Mouse (Mus musculus) embryonic stem cell, embryonic (primary cell): ENCODE results near the gene Atp2b2.
"Not testable (repeated sequence)": the region's sequence is repeated elsewhere in the genome, so short reads cannot be mapped to it uniquely, and the experiment has no call there.

Experiments
- CTCF ChIA-PET, 4 experiments: fragments of 300-600 bp in 2 of 4; fragments of 350-600 bp in 2 of 4; sonication (Branson Sonifier 250); formaldehyde crosslinking; loops; one replicate each; lab custom pipeline; 2022; ENCODE audit warnings: inconsistent platforms in 2 of 4; lab: Charles Lee
- POLR2A ChIA-PET, 4 experiments: fragments of 300-600 bp in 2 of 4; fragments of 350-600 bp in 2 of 4; sonication (Branson Sonifier 250); formaldehyde crosslinking; loops; one replicate each; lab custom pipeline; 2022; ENCODE audit warnings: antibody characterized with exemption in 4 of 4, inconsistent platforms in 1 of 4; lab: Charles Lee

Atp2b2 gene

DNA sequence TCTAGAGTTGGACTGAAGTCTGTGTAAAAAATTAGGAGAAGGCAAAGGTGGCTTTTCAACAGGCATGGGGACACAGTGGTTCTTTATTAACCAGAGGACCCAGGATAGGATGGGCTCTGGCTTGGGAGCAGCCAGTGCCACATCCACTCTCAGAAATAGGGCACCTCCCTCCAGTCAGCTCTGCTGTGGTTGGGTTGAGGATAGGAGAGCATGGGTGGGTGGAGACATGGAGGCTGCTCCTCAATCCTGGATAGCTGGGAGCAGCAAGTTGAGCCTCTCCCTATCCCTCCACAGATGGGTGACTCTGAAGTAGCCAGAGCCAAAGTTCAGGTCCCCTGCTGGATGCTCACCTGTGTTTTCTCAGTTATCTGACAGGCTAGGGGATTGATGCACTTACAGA is 297.3 kb downstream of the Atp2b2 start:
- CTCF ChIA-PET, result no interaction called here
- POLR2A ChIA-PET, result no interaction called here

GRCm38 (mm10) chr6:113743111-113743510 is 299.3 kb downstream of the Atp2b2 start:
- ChIA-PET POLR2A (no interaction called here), CTCF (no interaction called here)

GRCm38 (mm10) chr6:113742321-113742720 is 300.1 kb downstream of the Atp2b2 start:
- POLR2A ChIA-PET, result interaction anchor here in 1 of 4 experiments (3.6 kb wide), 1 partner anchor 46 kb away, joined by 25 read pairs; the partner anchor contains the start of gene Tatdn2
- CTCF ChIA-PET, result no interaction called here

DNA sequence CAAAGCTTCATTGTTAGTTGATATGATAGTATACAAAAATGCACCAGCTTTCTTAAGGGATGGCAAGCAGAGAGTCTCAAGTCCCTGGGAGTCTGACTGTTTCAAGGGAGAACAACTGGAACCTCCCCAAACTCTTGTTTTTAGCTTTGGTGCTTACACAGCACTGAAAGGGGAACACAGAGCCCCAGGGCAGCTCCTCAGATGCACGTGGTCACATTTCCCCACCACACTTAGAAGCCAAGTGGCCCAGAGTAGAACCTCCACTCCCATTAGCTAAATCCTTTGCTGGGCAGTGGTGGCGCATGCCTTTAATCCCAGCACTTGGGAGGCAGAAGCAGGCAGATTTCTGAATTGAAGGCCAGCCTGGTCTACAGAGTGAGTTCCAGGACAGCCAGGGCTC is 301.0 kb downstream of the Atp2b2 start:
- POLR2A ChIA-PET, result interaction anchor here in 2 of 4 experiments (1.4 to 3.6 kb wide), 8 partner anchors 9 to 246 kb away, joined by 3 to 25 read pairs (median 6); partner anchors contain the start of gene Tatdn2 (in 2 of the 2)
- CTCF ChIA-PET, result no interaction called here

- ChIA-PET CTCF (interaction anchor here in 1 of 4 experiments (1.7 kb wide), 1 partner anchor 102 kb away, joined by 4 read pairs; the partner anchor contains the start of gene Irak2), POLR2A (interaction anchor here in 3 of 4 experiments (0.7 to 3.6 kb wide), 46 partner anchors 8 to 1862 kb away, joined by 3 to 25 read pairs (median 4); partner anchors contain the start of genes Tatdn2 (in 3 of the 3), Fancd2os (in 1 of the 3), Ghrl (in 1 of the 3) and Irak2 (in 1 of the 3))
These were observed 301.9 kb downstream of the Atp2b2 start, which contains the start of gene Sec13 for GRCm38 (mm10) chr6:113740236-113741217. Gene Sec13 (minus strand): TSS chr6:113740743.

DNA sequence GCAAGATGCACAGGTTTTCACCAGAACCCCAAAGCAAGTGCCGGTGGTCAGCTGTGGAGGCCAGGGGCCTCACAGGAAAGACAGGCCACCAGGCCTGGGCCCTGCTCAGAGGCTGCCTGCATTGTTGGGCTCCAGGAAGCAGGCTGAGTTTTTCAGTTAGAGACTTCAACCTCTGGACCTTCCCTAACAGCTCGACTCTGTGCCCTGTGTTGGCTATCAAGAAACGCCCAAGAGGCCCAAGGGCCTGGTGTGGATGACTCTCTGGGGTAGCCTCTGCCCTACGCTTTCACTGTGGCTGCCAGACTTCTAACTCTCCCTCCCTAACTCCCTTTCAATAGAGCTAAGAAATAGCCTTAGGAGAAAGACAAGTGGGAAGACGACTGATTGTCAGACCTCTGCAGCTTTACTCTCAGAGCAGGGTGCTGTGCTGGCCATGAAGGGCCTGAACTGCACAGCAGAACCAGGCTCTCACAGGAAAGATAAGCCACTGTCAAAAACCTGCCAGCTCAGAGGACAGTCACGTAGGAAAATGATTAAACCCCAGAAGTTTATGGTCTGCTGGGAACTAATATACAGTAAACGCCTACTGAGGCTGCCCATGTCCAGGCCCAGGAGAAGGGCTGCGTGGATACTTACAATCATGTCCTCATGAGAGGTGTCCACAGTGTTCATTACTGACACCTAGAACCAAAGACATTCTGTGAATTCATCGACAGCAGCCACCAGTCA is 304.9 kb downstream of the Atp2b2 start:
- POLR2A ChIA-PET, result interaction anchor here in 2 of 4 experiments (0.9 to 2.6 kb wide), 7 partner anchors 11 to 99 kb away, joined by 3 to 10 read pairs (median 4); partner anchors contain the start of genes Irak2 (in 1 of the 2) and Tatdn2 (in 1 of the 2)
- CTCF ChIA-PET, result no interaction called here

DNA sequence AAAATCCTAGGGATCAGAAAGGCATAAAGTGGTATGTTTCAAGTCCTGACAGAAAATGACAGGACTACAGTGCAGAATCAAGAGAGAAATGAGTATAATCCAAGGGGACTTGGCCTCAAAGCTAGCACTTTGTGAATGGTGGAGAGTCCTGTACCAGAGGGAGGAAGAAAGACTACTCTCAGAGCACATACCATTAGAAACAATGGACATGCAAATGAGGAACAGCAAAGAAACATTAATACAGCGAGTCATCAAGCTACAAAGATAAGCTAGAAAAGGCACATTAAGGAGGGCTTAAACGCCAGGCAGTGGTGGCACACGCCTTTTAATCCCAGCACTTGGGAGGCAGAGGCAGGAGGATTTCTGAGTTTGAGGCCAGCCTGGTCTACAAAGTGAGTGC is 311.1 kb downstream of the Atp2b2 start:
- ChIA-PET CTCF (no interaction called here), POLR2A (interaction anchor here in 2 of 4 experiments (0.6 to 2.9 kb wide), 3 partner anchors 9 to 34 kb away, joined by 3 to 11 read pairs (median 3); partner anchors contain the start of genes Sec13 (in 1 of the 2) and Tatdn2 (in 1 of the 2))

GRCm38 (mm10) chr6:113728181-113728580 is 314.2 kb downstream of the Atp2b2 start:
- ChIA-PET POLR2A (interaction anchor here in 2 of 4 experiments (0.5 to 4.6 kb wide), 9 partner anchors 8 to 532 kb away, joined by 3 to 19 read pairs (median 4); partner anchors contain the start of genes Sec13 (in 2 of the 2) and Ghrl (in 1 of the 2)), CTCF (no interaction called here)

GRCm38 (mm10) chr6:113721061-113721460 is 321.4 kb downstream of the Atp2b2 start:
- ChIA-PET CTCF (no interaction called here), POLR2A (interaction anchor here in 2 of 4 experiments (1.0 to 1.6 kb wide), 4 partner anchors 13 to 23 kb away, joined by 3 to 5 read pairs (median 5); partner anchors contain the start of gene Sec13 (in 1 of the 2))

GRCm38 (mm10) chr6:113719878-113720277 is 322.5 kb downstream of the Atp2b2 start, which contains the start of gene Ghrl:
Gene Ghrl (minus strand): TSS chr6:113719880.
- CTCF ChIA-PET, result interaction anchor here in 2 of 4 experiments (1.1 to 1.2 kb wide), 2 partner anchors 81 to 82 kb away, joined by 3 to 5 read pairs; partner anchors contain the start of gene Irak2 (in 2 of the 2)

DNA sequence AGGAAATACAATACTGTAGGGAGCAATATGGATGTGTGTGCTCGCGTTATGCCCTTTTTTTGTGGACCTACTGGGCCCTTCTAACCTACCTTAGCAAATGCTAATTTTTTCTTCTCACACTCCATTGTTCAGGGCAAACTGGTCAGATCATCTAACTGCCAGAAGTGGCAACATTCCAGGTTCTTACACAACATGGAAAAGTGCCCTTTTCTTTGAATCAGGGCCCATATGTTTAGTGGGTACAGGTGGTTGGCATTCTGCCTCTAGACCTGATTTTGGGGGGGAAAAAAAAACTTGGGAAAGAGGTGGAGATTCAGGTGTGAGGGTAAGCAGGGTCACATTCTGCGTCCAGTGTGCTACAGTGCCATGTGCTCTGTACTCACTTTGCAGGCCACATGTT is 324.9 kb downstream of the Atp2b2 start:
- POLR2A ChIA-PET, result interaction anchor here in 2 of 4 experiments (1.1 to 4.6 kb wide), 6 partner anchors 9 to 35 kb away, joined by 3 to 25 read pairs (median 7); partner anchors contain the start of genes Tatdn2 (in 2 of the 2) and Sec13 (in 1 of the 2)
- CTCF ChIA-PET, result no interaction called here

More at GRCm38 (mm10) chr6:113719878-113720277, 322.5 kb downstream of the Atp2b2 start, which contains the start of gene Ghrl:
- POLR2A ChIA-PET, result interaction anchor here in 2 of 4 experiments (0.8 to 1.5 kb wide), 5 partner anchors 8 to 23 kb away, joined by 3 to 6 read pairs (median 3); partner anchors contain the start of genes Sec13 (in 1 of the 2) and Tatdn2 (in 1 of the 2)

DNA sequence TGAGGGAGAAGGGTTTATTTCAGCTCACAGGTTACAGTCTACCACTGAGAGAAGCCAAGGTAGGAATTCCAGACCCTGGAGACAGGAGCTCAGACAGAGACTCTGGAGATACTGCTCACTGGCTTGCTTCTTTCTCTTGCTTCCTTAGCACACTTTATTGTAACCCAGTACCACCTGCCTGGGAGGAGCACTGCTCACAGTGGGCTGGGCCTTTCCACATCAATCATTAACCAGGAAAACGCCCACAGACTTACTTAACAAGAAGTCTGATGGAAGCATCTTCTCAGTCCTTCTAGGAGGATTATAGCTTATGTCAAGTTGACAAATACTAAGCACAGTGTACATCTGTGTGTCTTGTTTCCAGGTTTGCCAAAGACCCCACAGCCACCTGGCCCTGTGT is 327.6 kb downstream of the Atp2b2 start:
- ChIA-PET POLR2A (interaction anchor here in 3 of 4 experiments (0.5 to 4.7 kb wide), 12 partner anchors 8 to 151 kb away, joined by 3 to 25 read pairs (median 6); partner anchors contain the start of genes Tatdn2 (in 3 of the 3) and Sec13 (in 1 of the 3)), CTCF (interaction anchor here in 1 of 4 experiments (1.0 to 1.1 kb wide), 2 partner anchors 8 to 19 kb away, joined by 3 read pairs; no protein-coding TSS in a partner anchor)

DNA sequence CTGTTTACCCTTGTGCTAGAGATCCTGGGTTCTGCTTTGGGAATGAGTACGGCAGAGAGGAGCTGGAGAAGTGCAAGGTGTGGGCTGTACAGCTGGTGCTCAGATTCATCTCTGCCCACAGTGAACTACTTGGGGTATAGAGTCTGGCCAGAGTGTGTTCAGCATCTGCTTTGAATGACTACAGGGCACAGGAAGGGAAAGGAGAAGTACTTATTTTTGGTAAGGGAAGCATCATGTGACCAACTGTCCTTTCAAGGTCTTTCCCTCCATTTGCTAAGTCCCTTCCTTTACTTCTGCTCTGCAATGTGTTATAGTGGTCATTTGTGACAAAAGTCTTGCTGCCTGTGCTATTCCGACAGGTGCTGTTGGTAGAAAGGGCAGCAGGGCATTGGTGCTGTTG is 328.1 kb downstream of the Atp2b2 start:
- CTCF ChIA-PET, result interaction anchor here in 1 of 4 experiments (1.1 kb wide), 1 partner anchor 18 kb away, joined by 3 read pairs; no protein-coding TSS in a partner anchor
- POLR2A ChIA-PET, result interaction anchor here in 3 of 4 experiments (0.5 to 4.7 kb wide), 10 partner anchors 8 to 83 kb away, joined by 3 to 25 read pairs (median 6); partner anchors contain the start of gene Tatdn2 (in 3 of the 3)

GRCm38 (mm10) chr6:113713389-113713788 is 329.0 kb downstream of the Atp2b2 start:
- POLR2A ChIA-PET, result interaction anchor here in 2 of 4 experiments (0.7 to 4.7 kb wide), 4 partner anchors 12 to 345 kb away, joined by 4 to 18 read pairs (median 4); no protein-coding TSS in a partner anchor
- CTCF ChIA-PET, result not testable (repeated sequence)

DNA sequence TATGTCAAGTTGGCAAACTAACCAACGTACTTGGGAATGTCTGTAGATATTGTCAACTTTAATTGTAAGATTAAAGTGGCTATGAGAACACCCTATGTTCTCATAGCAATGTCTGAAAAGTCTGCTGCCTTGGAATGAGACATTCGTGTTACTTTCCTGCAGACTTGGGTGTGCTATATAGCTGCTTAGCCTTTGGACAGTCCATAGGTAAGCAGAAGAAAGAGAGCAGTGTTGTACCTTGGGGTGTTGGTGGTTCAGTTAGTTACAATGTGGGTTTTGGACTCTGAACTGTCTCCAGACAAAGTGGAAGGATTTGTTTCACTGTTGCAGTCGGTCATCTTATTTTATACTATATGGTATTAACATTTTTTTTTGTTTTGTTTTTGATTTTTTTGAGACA is 329.7 kb downstream of the Atp2b2 start:
- CTCF ChIA-PET, result no interaction called here
- POLR2A ChIA-PET, result interaction anchor here in 1 of 4 experiments (0.7 to 4.7 kb wide), 5 partner anchors 14 to 37 kb away, joined by 3 to 18 read pairs (median 5); partner anchors contain the start of gene Tatdn2

DNA sequence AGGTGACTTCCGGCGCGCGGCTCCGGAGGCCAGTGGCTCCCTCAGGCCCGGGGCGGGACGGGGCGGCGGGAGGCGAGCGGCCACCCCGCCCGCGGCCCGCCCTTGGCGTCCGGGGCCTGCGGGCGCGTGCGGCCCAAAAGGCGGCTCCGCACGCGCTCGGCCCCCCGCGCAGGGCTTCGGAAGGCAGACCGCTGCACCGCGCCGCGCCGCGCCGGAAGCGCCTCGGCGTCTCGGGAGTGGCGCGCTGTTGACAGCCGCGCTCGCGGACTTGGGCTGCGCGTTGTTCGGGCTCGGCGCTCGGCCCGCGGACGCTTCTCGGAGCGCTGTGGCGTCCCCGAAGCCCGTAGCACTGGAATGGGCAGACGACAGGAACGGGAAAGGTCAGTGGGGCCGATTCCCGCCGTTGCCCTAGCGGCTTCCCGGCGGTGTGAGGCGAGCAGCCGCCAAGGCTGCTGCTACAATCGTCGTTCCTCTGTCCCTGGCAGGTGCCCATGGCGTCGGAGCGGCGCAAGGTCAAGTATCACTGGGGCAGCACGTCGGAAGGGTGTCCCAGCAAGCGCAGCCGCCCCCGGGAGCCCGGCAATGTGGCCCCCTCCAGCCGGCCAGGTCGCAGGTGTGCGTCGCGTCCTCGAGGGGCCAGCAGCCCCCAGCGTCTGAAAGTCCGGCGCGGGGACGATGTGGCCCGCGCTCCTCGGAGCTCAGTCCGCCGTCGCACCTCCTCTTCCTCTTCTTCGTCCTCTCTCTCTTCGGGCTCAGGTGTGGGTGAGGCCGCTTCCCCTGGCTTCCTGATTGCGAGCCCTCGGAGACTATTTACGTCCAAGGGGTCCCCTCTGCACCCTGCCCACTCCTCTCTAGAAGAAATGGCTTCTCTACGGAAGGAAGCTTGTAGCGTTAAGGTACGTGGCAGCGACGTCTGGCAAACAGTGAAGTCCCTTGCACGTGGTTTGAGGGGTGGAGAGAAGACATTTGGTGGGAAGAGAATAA is 344.9 kb downstream of the Atp2b2 start:
- ChIA-PET POLR2A (interaction anchor here (0.6 to 3.7 kb wide), 119 partner anchors 8 to 1940 kb away, joined by 3 to 37 read pairs (median 4); partner anchors contain the start of genes Irak2 (in 3 of the 4), Sec13 (in 3 of the 4), Brk1 (in 2 of the 4) and Ghrl (in 2 of the 4)), CTCF (interaction anchor here (0.7 to 1.5 kb wide), 24 partner anchors 10 to 618 kb away, joined by 3 to 10 read pairs (median 4); partner anchors contain the start of genes Irak2 (in 3 of the 4) and Brk1 (in 1 of the 4))
